Mouse (Mus musculus) cerebellum, postnatal 10 days (tissue): ENCODE results near the gene Ubash3b.
A peak's percentile ranks its signal among the peaks of the same experiment; 100 is the strongest.

Experiments
- DNase-seq, 2 experiments: peaks; one replicate each; pipeline ENCODE4 v3.0.0; 2021; ENCODE audit warnings: mixed read lengths in 2 of 2

Ubash3b gene

DNA sequence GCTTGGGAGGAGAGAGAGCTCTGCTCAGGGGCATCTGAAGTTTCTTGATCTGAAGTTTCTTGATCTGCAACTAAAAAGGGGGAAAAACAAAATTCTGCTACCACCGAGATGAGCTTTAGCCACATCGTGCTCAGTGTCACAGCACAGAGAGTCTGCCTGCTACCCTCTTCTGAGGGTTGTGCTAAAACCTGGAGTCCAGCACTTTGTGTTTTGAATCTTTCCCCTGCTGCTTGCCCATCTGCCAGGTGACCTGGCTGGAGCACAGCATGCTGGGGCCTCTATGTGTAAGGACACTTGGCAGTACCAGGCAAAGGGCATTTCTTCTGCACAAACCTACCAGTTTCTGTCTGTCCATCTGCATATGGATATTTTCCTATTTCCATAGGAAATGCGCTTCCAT is 177.2 kb downstream of the Ubash3b start:
- peak; percentile 73 to 83 for DNase-seq

GRCm38 (mm10) chr9:40983758-40984157 is 177.7 kb downstream of the Ubash3b start:
- DNase-seq: no peak

DNA sequence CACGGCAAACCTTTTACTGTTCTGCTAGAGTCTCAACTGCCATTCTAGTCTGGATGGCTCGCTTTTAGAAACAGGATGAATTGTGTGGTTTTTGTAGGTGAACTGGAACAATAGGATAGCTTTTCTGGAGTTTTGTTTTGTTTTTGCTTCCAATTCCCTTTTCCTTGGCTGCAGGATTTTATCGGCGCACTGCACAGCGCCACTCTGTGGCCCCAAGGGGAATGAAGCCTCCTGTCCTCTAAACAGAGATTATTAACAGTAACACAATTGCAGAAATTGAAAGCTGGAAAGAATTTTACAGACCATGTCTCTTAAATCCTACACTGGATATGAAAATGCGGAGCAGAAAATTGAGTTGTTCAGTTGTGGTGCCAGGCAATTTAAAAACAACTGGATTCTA is 179.0 kb downstream of the Ubash3b start:
- peak; percentile 57 to 63 for DNase-seq

DNA sequence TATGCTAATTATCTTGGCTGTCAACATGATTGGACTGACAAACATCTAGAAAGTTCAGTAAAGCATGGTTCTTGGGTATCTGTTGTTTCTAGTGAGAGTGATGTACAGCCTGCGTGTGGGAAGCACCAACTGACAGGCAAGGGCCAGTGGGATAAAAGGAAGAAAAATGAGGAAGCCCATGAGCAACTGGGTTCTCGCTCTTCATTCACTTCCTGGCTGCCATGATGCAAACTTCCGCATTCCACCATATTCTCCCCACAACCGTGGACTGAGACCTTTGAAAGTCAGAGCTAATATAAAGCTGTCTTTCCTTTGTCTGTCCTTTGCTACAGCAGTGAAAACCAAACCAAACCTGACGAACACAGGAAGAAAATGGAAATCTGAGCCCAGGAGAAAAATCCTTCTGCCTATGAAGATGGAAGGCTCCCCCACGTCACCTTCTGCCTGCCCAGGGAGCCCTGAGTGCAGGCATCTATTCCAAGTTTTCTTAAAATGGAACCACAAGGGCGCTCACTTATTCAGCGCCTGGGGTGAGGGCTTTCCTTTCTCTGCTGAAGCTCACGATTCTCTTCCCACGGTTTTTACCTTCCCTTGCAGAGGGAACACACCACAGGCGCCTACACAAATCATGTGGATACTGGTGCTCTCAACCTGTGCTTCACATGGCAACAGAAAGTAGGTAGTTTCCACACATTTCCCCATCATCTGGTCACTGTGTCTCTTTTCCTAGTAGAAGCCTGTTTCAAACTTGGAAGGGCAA is 187.3 kb downstream of the Ubash3b start:
- no peak for DNase-seq

GRCm38 (mm10) chr9:40964418-40964714 is 197.1 kb downstream of the Ubash3b start:
- no peak for DNase-seq

DNA sequence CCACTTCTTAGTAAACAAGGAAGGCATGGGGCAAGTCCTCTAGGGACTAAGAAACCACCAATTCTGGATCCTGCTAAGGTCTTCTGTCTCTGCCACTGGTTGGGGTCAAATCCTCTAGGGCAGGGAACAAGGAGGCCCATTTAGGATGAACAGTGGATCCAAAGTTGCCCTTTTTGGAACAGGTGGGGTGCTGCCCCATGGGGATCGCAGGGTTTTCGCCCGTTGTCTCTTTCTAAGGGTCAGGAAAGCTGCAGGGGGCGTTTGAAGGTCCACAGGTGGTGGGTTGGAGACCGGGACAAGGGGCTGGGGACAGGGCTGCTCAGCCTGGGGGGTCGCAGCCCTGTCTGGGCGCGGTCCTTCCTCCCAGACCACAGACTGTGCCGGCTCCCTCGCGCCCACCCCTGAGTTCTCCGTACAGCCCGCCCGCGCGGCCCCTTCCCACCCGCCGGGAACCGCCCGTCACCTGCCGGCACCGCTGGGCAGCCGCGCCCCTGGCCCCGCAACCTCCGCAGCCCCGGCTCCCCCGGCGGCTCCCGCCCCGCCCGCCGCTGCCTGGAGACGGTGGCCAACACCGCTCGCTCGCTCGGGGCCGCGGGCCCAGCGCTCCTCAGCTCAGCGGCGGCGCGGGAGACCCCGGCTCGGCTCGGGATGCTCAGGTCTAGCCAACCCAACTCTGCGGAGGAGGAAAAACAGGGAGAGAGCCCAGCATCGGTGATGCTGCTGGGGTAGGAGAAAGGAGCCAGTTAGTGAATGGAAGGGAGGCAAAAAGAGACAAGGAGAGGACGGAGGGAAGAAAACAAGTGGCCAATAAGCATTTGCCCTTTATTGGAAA is 197.7 kb downstream of the Ubash3b start, which contains the start of gene Jhy:
Gene Jhy, minus strand, starts transcription at position 533 of the 832 bp plus-strand sequence.
- peak; percentile 39 to 56 for DNase-seq

- DNase-seq: no peak
These were observed 200.1 kb downstream of the Ubash3b start for GRCm38 (mm10) chr9:40961401-40961800.
